Mouse (Mus musculus) lung, postnatal 0 days (tissue): ENCODE measurements around the gene Psenen.

Experiments used
- CTCF ChIP-seq: IDR thresholded peaks from 2 replicates; pipeline ENCODE4 v1.5.1; 2016; ENCODE audit warnings: antibody characterized with exemption, mild to moderate bottlenecking
- EP300 ChIP-seq: IDR thresholded peaks from 2 replicates; pipeline ENCODE4 v1.6.1; 2016; ENCODE audit warnings: antibody characterized with exemption, mild to moderate bottlenecking, control low read depth

- TF ChIP-seq CTCF (no peak), EP300 (peak; percentile 99)
Observed at GRCm38 (mm10) chr7:30602583-30602982, 39.2 kb upstream of the Psenen start.
